Comparison of ENCODE assay signal across 8 mouse cellular contexts in genomic region chr7:142371768-142372661, GRCm38 (mm10). TPM values are rescaled to one million over a fixed set of nuclear protein-coding genes. Genes with fewer than 3 reads are reported as not detected.
DNase-seq lines count a peak whose midpoint lies in the region; ATAC-seq lines count a peak whose summit lies in the region.

No protein-coding gene starts in this region.

- 2% methylated on average over 60 of the region's 64 CpGs for WGBS in forebrain, embryonic 13.5 days
- WGBS in midbrain, embryonic 12.5 days: 2% methylated on average over 60 of the region's 64 CpGs

- peak overlapping the region; percentile 56 for H3K9ac ChIP-seq in forebrain, embryonic 13.5 days
- no peak overlapping the region for H3K9ac ChIP-seq in midbrain, embryonic 12.5 days (replicated peaks)

- no peak overlapping the region for H3K27ac ChIP-seq in forebrain, embryonic 13.5 days
- no peak overlapping the region for H3K27ac ChIP-seq in midbrain, embryonic 12.5 days (replicated peaks)

- peaks cover 61% of the 10 kb centered on the region for H3K27me3 ChIP-seq in forebrain, embryonic 13.5 days
- H3K27me3 ChIP-seq in midbrain, embryonic 12.5 days: peaks cover 59% of the 10 kb centered on the region

- peak overlapping the region; percentile 37 for H3K4me3 ChIP-seq in forebrain, embryonic 13.5 days
- peak overlapping the region; percentile 35 for H3K4me3 ChIP-seq in midbrain, embryonic 12.5 days

- H3K4me2 ChIP-seq in forebrain, embryonic 13.5 days: peak overlapping the region; percentile 63
- H3K4me2 ChIP-seq in midbrain, embryonic 12.5 days (replicated peaks): peak overlapping the region; percentile 50

- peak; percentile 41 for DNase-seq in ovary, postnatal 36 days (ENCODE audit: low spot score)
- DNase-seq in ovary, postnatal 10 days (ENCODE audit: low spot score): no peak
- DNase-seq in brain, adult 2 months (ENCODE audit: low read depth, low spot score): peak; percentile 69
- DNase-seq in kidney, postnatal 10 days: peak; percentile 37
- DNase-seq in natural killer cell, adult 2 months (ENCODE audit: low spot score in 2 of 2): no peak
- no peak for DNase-seq in adipocyte (ENCODE audit: low spot score)

- peaks cover 14% of the 10 kb centered on the region for H3K36me3 ChIP-seq in forebrain, embryonic 13.5 days (ENCODE audit: poor library complexity, severe bottlenecking)
- peaks cover 21% of the 10 kb centered on the region for H3K36me3 ChIP-seq in midbrain, embryonic 12.5 days

- H3K9me3 ChIP-seq in forebrain, embryonic 13.5 days (replicated peaks): no peaks in the 10 kb centered on the region
- H3K9me3 ChIP-seq in midbrain, embryonic 12.5 days: no peaks in the 10 kb centered on the region

- peaks cover 13% of the 10 kb centered on the region; the same call in 1 of the 2 replicates for H3K4me1 ChIP-seq in forebrain, embryonic 13.5 days
- H3K4me1 ChIP-seq in midbrain, embryonic 12.5 days: peaks cover 8% of the 10 kb centered on the region

- peak; percentile 30; the same call in 1 of the 2 replicates for ATAC-seq in forebrain, embryonic 13.5 days
- ATAC-seq in midbrain, embryonic 12.5 days (ENCODE audit: low FRiP score, low read depth): no peak

RNA-seq across cellular contexts. Expression of gene Ifitm10, which starts 1.5 kb away (rescaled TPM):
- polyA plus RNA-seq in forebrain, embryonic 13.5 days (2015; fragmentation: Nextera tagmentation; extraction: Ambion mirVana): 0.96 and 1.1 TPM in 2 replicates
- polyA plus RNA-seq in midbrain, embryonic 12.5 days (2016; fragmentation: Nextera tagmentation; extraction: Ambion mirVana): 0.43 and 0.63 TPM in 2 replicates

RNA-seq across cellular contexts. Expression of gene Gm49369, which starts 10.5 kb away (rescaled TPM):
- polyA plus RNA-seq in forebrain, embryonic 13.5 days (2015; fragmentation: Nextera tagmentation; extraction: Ambion mirVana): 1.5 TPM in 1 of 2 replicates, not detected in the other
- polyA plus RNA-seq in midbrain, embryonic 12.5 days (2016; fragmentation: Nextera tagmentation; extraction: Ambion mirVana): 0.56 TPM in 1 of 2 replicates, not detected in the other

RNA-seq across cellular contexts. Expression of gene Ctsd, which starts 15.8 kb away (rescaled TPM):
- polyA plus RNA-seq in forebrain, embryonic 13.5 days (2015; fragmentation: Nextera tagmentation; extraction: Ambion mirVana): 145 and 166 TPM in 2 replicates
- 163 and 183 TPM in 2 replicates for polyA plus RNA-seq in midbrain, embryonic 12.5 days (2016; fragmentation: Nextera tagmentation; extraction: Ambion mirVana)

Comparison
In these comparisons a context has a peak if more than half of its experiments do, and no peak if none do; other contexts are left out.
1. DNase-seq: peak in ovary, postnatal 36 days (single experiment), brain, adult 2 months (single experiment) and kidney, postnatal 10 days (single experiment); none in ovary, postnatal 10 days (single experiment), natural killer cell, adult 2 months (0 of 2) and adipocyte (single experiment).